Mouse (Mus musculus) heart, embryonic 13.5 days (tissue): ENCODE data around the gene Flrt2. TPM values are rescaled to one million over a fixed set of nuclear protein-coding genes. Genes with fewer than 3 reads are reported as not detected.
"Not testable (repeated sequence)": the region's sequence is repeated elsewhere in the genome, so short reads cannot be mapped to it uniquely, and the experiment has no call there.

Experiments
- ATAC-seq: fragments of 200-750 bp; cut with Nextera tagmentation; 2 replicates; pipeline ENCODE4 v1.8.0; 2017; ENCODE audit warnings: moderate TSS enrichment; ENCODE audit not compliant: insufficient number of reproducible peaks, low FRiP score, low TSS enrichment; ENCODE audit errors: extremely low read depth
- H3K27ac ChIP-seq: fragments of 300-500 bp; sonication (generic); replicated peaks from 2 replicates; pipeline ENCODE4 v1.5.1; 2015; ENCODE audit warnings: moderate library complexity, mild to moderate bottlenecking, inconsistent platforms
- H3K27me3 ChIP-seq: fragments of 300-500 bp; sonication (generic); replicated peaks from 2 replicates; pipeline ENCODE4 v1.6.1; 2015; ENCODE audit warnings: mild to moderate bottlenecking, inconsistent platforms
- H3K36me3 ChIP-seq: fragments of 300-500 bp; sonication (generic); 2 replicates; pipeline ENCODE4 v1.6.1; 2015; ENCODE audit warnings: mild to moderate bottlenecking, inconsistent platforms
- H3K4me1 ChIP-seq: fragments of 300-500 bp; sonication (generic); 2 replicates; pipeline ENCODE4 v1.6.1; 2015; ENCODE audit warnings: inconsistent platforms
- H3K4me2 ChIP-seq: fragments of 300-500 bp; sonication (generic); 2 replicates; pipeline ENCODE4 v1.6.1; 2015; ENCODE audit warnings: inconsistent platforms, mild to moderate bottlenecking, moderate library complexity
- H3K4me3 ChIP-seq: fragments of 300-500 bp; sonication (generic); 2 replicates; pipeline ENCODE4 v1.5.1; 2015; ENCODE audit warnings: moderate library complexity, mild to moderate bottlenecking, inconsistent platforms
- H3K9ac ChIP-seq: fragments of 300-500 bp; sonication (generic); 2 replicates; pipeline ENCODE4 v1.6.1; 2015; ENCODE audit warnings: inconsistent platforms, mild to moderate bottlenecking, moderate library complexity
- H3K9me3 ChIP-seq: fragments of 300-500 bp; sonication (generic); 2 replicates; pipeline ENCODE4 v1.6.1; 2016; ENCODE audit warnings: inconsistent platforms
- WGBS: fragments of 180-500 bp; shearing (Covaris S2); methylation state at CpG from one replicate; pipeline ENCODE4 v1.1.7; 2015; ENCODE audit warnings: mixed read lengths; 5-methylcytosine and 5-hydroxymethylcytosine counted together
- polyA plus RNA-seq: library from polyadenylated mRNA; unstranded; fragments of >200 nt; fragmentation: Nextera tagmentation; extraction: Ambion mirVana; gene quantifications from 2 replicates; pipeline ENCODE4 v1.2.1, GENCODE M21; 2015

Gene Flrt2
- 24.4 and 26.5 TPM in 2 replicates for polyA plus RNA-seq

GRCm38 (mm10) chr12:95691961-95692767 is at the start of gene Flrt2:
TSS of gene Flrt2 (plus strand) at chr12:95692226.
- WGBS = under 1% methylated on average over 32 of the region's 32 CpGs
- no peaks in the 10 kb centered on the region for H3K36me3 ChIP-seq
- H3K9ac ChIP-seq = peak within 1 kb of the TSS; percentile 97
- H3K4me2 ChIP-seq = peak within 1 kb of the TSS; percentile 86
- peaks cover 10% of the 10 kb centered on the region for H3K4me1 ChIP-seq
- H3K27ac ChIP-seq = peak within 1 kb of the TSS; percentile 97
- no peaks in the 10 kb centered on the region for H3K9me3 ChIP-seq
- no peaks in the 10 kb centered on the region for H3K27me3 ChIP-seq
- peak within 1 kb of the TSS; percentile 77 for H3K4me3 ChIP-seq
- ATAC-seq = no peak

DNA sequence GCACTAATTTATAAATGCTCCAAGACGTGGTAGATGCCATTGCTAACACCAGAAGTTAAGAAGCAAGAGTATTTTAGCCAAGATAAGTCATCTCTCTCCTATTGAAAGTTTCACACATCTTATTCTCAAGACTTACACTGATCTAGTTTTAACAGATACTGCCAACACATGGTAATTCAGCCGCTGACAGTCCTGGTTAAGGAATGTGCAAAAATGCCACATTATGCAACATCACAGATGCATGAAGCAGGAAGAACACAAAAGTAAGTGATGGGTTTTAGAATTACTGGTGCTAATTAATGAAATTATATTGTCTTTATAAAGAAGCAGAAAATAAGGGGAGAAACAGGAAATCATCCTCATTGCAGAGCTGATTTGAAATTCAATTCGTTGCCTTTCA is 49.8 kb upstream of the Flrt2 start:
- H3K27ac ChIP-seq = no peak overlapping the region
- no peak for ATAC-seq
- 42% methylated on average over 3 of the region's 3 CpGs for WGBS
- H3K4me3 ChIP-seq = no peak overlapping the region
- H3K9me3 ChIP-seq = no peaks in the 10 kb centered on the region
- H3K36me3 ChIP-seq = no peaks in the 10 kb centered on the region
- no peak overlapping the region for H3K9ac ChIP-seq
- no peaks in the 10 kb centered on the region for H3K4me1 ChIP-seq
- no peak overlapping the region for H3K4me2 ChIP-seq
- H3K27me3 ChIP-seq = no peaks in the 10 kb centered on the region

GRCm38 (mm10) chr12:95647179-95647578 is 44.8 kb upstream of the Flrt2 start:
- not testable (repeated sequence) for H3K4me2 ChIP-seq, H3K27me3 ChIP-seq, H3K9me3 ChIP-seq, H3K9ac ChIP-seq, H3K27ac ChIP-seq, H3K36me3 ChIP-seq, H3K4me1 ChIP-seq, ATAC-seq, H3K4me3 ChIP-seq
- 65% methylated on average over 2 of the region's 6 CpGs for WGBS

DNA sequence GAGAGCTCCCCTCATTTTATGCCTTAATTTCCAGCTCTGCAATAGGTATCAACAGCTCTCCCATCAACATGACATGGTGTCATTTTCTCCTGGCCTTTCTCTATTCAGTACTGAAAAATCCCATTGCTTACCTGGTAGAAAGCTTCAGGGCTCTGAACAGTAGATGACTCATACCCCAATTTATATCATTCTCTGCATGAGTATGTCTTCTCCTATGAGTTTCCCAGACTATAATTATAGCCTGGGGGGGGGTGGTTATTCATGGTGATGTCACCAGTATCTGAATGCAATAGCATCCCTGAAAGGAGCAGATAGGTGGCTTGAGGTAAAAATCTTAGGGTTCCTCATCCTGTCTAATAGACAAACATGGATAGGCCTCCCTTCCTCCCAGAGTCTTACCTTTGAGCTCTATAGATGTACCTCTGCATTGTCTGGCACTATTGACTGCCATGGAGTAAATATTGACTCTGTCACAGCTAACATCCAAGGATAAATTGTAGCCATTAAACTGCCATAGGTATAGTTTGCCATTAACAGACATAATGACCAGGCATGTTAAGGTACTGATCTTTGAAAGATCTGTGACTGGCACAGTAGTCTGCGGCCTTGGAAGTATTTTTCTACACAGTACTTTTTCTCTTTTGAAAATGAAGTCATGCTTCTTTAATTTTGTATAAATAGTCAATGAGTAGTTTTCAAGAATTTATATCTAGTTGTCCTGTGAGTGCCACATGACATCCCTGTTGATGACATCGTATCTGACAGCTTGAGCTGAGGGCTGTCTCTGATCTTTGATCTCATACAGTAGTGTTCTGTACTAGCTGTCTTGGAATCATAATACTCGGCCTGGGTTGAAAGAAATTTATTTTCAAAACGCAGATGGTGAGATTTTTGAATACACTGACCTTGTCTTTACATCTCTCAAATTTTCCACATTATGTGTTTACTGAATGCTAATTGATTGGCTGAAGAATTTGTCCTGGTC is 39.6 kb upstream of the Flrt2 start:
- no peak overlapping the region for H3K4me2 ChIP-seq
- no peak overlapping the region for H3K27ac ChIP-seq
- H3K27me3 ChIP-seq = no peaks in the 10 kb centered on the region
- H3K36me3 ChIP-seq = no peaks in the 10 kb centered on the region
- H3K4me3 ChIP-seq = no peak overlapping the region
- WGBS = 62% methylated on average over 4 of the region's 4 CpGs
- ATAC-seq = no peak
- no peaks in the 10 kb centered on the region for H3K9me3 ChIP-seq
- H3K9ac ChIP-seq = no peak overlapping the region
- no peaks in the 10 kb centered on the region for H3K4me1 ChIP-seq

GRCm38 (mm10) chr12:95656594-95656993 is 35.4 kb upstream of the Flrt2 start:
- WGBS = 78% methylated on average over 4 of the region's 4 CpGs
- H3K36me3 ChIP-seq = no peaks in the 10 kb centered on the region
- no peaks in the 10 kb centered on the region for H3K9me3 ChIP-seq
- H3K4me1 ChIP-seq = no peaks in the 10 kb centered on the region
- no peaks in the 10 kb centered on the region for H3K27me3 ChIP-seq
- H3K4me3 ChIP-seq = no peak overlapping the region
- no peak overlapping the region for H3K27ac ChIP-seq
- no peak overlapping the region for H3K9ac ChIP-seq
- H3K4me2 ChIP-seq = no peak overlapping the region
- ATAC-seq = no peak

DNA sequence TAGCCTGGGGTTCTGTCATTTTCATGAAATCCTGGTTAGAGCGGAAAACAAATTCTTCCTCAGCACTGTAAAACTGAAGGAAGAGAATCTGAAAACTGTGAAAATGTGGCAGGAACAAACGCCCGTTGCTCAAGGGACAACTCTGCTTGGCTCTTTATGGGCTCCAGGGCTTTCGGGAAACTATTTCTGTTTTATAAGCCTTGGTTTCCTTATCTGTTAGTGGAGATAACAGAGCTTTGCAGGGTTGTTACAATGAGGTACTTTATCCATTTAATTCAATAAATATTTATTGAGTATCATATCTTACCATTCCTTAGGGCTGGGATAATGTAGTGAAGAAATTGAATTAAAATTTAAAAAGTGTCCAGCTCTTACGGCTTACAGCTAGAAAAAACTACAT is 24.7 kb upstream of the Flrt2 start:
- H3K27me3 ChIP-seq = no peaks in the 10 kb centered on the region
- H3K9me3 ChIP-seq = no peaks in the 10 kb centered on the region
- H3K9ac ChIP-seq = no peak overlapping the region
- WGBS = 58% methylated on average over 5 of the region's 5 CpGs
- no peak for ATAC-seq
- H3K4me3 ChIP-seq = no peak overlapping the region
- H3K4me2 ChIP-seq = no peak overlapping the region
- H3K27ac ChIP-seq = no peak overlapping the region
- no peaks in the 10 kb centered on the region for H3K36me3 ChIP-seq
- H3K4me1 ChIP-seq = no peaks in the 10 kb centered on the region

- WGBS = 30% methylated on average over 5 of the region's 5 CpGs
- Histone ChIP-seq H3K4me3 (no peak overlapping the region), H3K36me3 (no peaks in the 10 kb centered on the region), H3K9ac (no peak overlapping the region), H3K27me3 (no peaks in the 10 kb centered on the region), H3K4me1 (peaks cover 6% of the 10 kb centered on the region; the same call in 1 of the 2 replicates), H3K27ac (no peak overlapping the region), H3K4me2 (no peak overlapping the region; the same call in 1 of the 2 replicates), H3K9me3 (no peaks in the 10 kb centered on the region)
- ATAC-seq = no peak
Observed at GRCm38 (mm10) chr12:95675711-95676110, 16.3 kb upstream of the Flrt2 start.

DNA sequence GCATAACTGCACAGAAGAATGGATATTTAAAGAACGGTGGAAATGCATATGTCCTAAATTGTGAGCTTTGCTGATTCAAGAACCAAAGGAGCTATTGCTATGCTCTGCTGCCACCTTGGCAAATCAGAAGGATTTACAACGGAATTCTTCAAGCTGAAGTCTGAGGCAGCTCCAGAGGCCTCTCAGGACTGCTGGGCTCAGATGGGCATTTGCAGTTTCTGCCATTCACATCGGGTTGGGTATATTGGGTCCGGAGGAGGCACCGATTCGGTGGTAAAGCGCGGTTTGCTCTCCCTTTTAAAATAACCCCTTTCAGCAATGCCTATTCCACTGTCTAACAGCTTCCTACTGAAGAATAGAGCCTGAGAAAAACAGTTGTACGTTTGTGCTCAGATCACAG is 1.2 kb upstream of the Flrt2 start:
- Histone ChIP-seq H3K9ac (no peak overlapping the region), H3K27me3 (no peaks in the 10 kb centered on the region), H3K9me3 (no peaks in the 10 kb centered on the region), H3K4me1 (peaks cover 6% of the 10 kb centered on the region), H3K4me3 (no peak overlapping the region), H3K27ac (0 out of 2 replicates have a peak overlapping the region, but pooled peaks have one; percentile 26), H3K4me2 (peak overlapping the region; percentile 86), H3K36me3 (no peaks in the 10 kb centered on the region)
- 5% methylated on average over 9 of the region's 9 CpGs for WGBS
- no peak for ATAC-seq

- no peak for ATAC-seq
- peak overlapping the region; percentile 97 for H3K27ac ChIP-seq
- no peaks in the 10 kb centered on the region for H3K9me3 ChIP-seq
- 2% methylated on average over 13 of the region's 13 CpGs for WGBS
- H3K4me1 ChIP-seq = peaks cover 19% of the 10 kb centered on the region
- peak overlapping the region; percentile 86 for H3K4me2 ChIP-seq
- peak overlapping the region; percentile 77 for H3K4me3 ChIP-seq
- no peaks in the 10 kb centered on the region for H3K36me3 ChIP-seq
- peak overlapping the region; percentile 97 for H3K9ac ChIP-seq
- H3K27me3 ChIP-seq = no peaks in the 10 kb centered on the region
Observed at GRCm38 (mm10) chr12:95692948-95693650, 1.1 kb downstream of the Flrt2 start.

DNA sequence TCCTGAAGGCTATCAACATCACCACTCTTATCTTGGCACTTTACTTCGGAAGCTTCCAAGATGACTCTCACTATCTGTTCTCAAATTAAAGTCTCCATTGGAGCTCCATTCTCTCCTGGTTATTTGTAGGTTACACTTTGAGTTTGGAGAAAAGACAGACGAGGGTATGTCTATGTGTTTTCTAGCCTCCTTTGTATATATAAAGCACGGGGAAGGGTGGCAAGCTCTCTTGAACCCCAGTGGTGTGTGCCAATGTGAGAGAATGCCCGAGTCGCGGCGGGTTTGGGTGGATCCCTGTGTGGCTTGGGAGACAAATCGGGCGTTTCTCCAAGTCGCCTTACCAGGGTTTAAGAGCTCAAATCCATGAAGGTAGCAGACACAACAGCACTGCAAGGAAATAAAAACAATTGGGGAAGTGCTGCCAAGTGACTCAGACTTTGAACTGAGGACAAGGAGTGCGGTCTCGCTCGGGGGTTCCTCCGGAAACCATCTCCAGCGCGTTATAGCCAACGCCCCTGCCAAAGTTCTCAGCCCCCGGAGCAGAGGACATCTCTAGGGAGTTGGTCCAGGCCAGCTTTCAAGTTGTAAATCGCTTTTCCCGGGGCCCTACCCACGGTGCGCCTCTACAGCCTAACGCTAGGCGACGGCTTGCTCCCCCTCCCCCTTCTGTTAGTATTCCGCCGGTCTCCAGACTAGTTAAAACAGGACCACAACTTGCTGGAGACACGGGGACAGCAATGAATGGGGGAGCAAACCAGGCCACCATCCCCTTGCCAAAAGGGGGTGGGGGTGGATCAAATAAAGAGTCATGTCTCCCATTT is 1.8 kb downstream of the Flrt2 start:
- peak overlapping the region; percentile 97 for H3K27ac ChIP-seq
- no peaks in the 10 kb centered on the region for H3K27me3 ChIP-seq
- WGBS = 1% methylated on average over 28 of the region's 28 CpGs

More for the DNA sequence above, 1.8 kb downstream of the Flrt2 start:
- Histone ChIP-seq H3K9me3 (no peaks in the 10 kb centered on the region), H3K9ac (peak overlapping the region; percentile 97), H3K4me2 (peak overlapping the region; percentile 86), H3K36me3 (no peaks in the 10 kb centered on the region), H3K4me1 (peaks cover 27% of the 10 kb centered on the region), H3K4me3 (peak overlapping the region; percentile 77)
- ATAC-seq = no peak
